Mouse (Mus musculus) adrenal gland, postnatal 10 days (tissue): ENCODE measurements around the gene Spint1. TPM values are rescaled to one million over a fixed set of nuclear protein-coding genes. Genes with fewer than 3 reads are reported as not detected.

Experiments
- DNase-seq: peaks from one replicate; pipeline ENCODE4 v3.0.0; 2021; ENCODE audit warnings: mixed read lengths
- total RNA-seq, 2 experiments: library from RNA; stranded (reverse); gene quantifications; 2 replicates each; pipeline ENCODE4 v1.2.3; 2021

The Spint1 gene
- total RNA-seq, 2 experiments from 2014 or later: 4.2 to 4.7 TPM

GRCm38 (mm10) chr2:119242548-119242947 lies 5.4 kb downstream of the Spint1 start:
- no peak for DNase-seq

- no peak for DNase-seq
Observed at GRCm38 (mm10) chr2:119245246-119245645, 8.1 kb downstream of the Spint1 start.

GRCm38 (mm10) chr2:119247904-119248303 lies 10.7 kb downstream of the Spint1 start:
- DNase-seq: no peak

- no peak for DNase-seq
Observed at GRCm38 (mm10) chr2:119249592-119250061, 12.5 kb downstream of the Spint1 start.

GRCm38 (mm10) chr2:119250377-119250776 lies 13.2 kb downstream of the Spint1 start:
- no peak for DNase-seq

GRCm38 (mm10) chr2:119250826-119251478 lies 13.8 kb downstream of the Spint1 start:
- DNase-seq: peak; percentile 94

- no peak for DNase-seq
Observed at GRCm38 (mm10) chr2:119254976-119255375, 17.8 kb downstream of the Spint1 start.

- DNase-seq: no peak
Observed at GRCm38 (mm10) chr2:119260518-119260917, 23.4 kb downstream of the Spint1 start.

- no peak for DNase-seq
Observed at GRCm38 (mm10) chr2:119261326-119261725, 24.2 kb downstream of the Spint1 start.

- peak; percentile 93 for DNase-seq
Observed at GRCm38 (mm10) chr2:119262978-119263377, 25.8 kb downstream of the Spint1 start.

GRCm38 (mm10) chr2:119263813-119264212 lies 26.7 kb downstream of the Spint1 start:
- DNase-seq: no peak

- DNase-seq: no peak
Observed at GRCm38 (mm10) chr2:119270286-119270642, 33.1 kb downstream of the Spint1 start.

- peak; percentile 69 for DNase-seq
Observed at GRCm38 (mm10) chr2:119270643-119271331, 33.6 kb downstream of the Spint1 start, which contains the start of gene Rhov. TSS of gene Rhov (minus strand) at chr2:119271272.

- DNase-seq: no peak
Observed at GRCm38 (mm10) chr2:119274126-119274525, 37.0 kb downstream of the Spint1 start.

GRCm38 (mm10) chr2:119276926-119277325 lies 39.8 kb downstream of the Spint1 start:
- no peak for DNase-seq

- DNase-seq: no peak
Observed at GRCm38 (mm10) chr2:119277810-119278209, 40.6 kb downstream of the Spint1 start.

GRCm38 (mm10) chr2:119281899-119282565 lies 44.9 kb downstream of the Spint1 start:
- DNase-seq: no peak

GRCm38 (mm10) chr2:119287372-119287771 lies 50.2 kb downstream of the Spint1 start:
- DNase-seq: no peak

- DNase-seq: peak; percentile 99
Observed at GRCm38 (mm10) chr2:119288270-119288882, 51.2 kb downstream of the Spint1 start, which contains the start of gene Vps18. TSS of gene Vps18 (plus strand) at chr2:119288740.

- no peak for DNase-seq
Observed at GRCm38 (mm10) chr2:119289014-119289416, 51.9 kb downstream of the Spint1 start.

- DNase-seq: no peak
Observed at GRCm38 (mm10) chr2:119292281-119292680, 55.1 kb downstream of the Spint1 start.

- peak; percentile 44 for DNase-seq
Observed at GRCm38 (mm10) chr2:119292852-119293251, 55.7 kb downstream of the Spint1 start.

- no peak for DNase-seq
Observed at GRCm38 (mm10) chr2:119293311-119293710, 56.1 kb downstream of the Spint1 start.
